Mouse (Mus musculus): ENCODE data around the gene Lonp1.

GRCm38 (mm10) chr17:56611861-56612564 is 14.7 kb downstream of the Lonp1 start:
- no peak for TF ChIP-seq CTCF (IDR thresholded peaks at IDR 0.05; ENCODE audit: low read depth)
- no peak for TF ChIP-seq EP300 (optimal IDR thresholded peaks at IDR 0.05)
